Mouse (Mus musculus): ENCODE results near the gene Anks1b. TPM values are rescaled to one million over a fixed set of nuclear protein-coding genes. Genes with fewer than 3 reads are reported as not detected.
"Not testable (repeated sequence)": the region's sequence is repeated elsewhere in the genome, so short reads cannot be mapped to it uniquely, and the experiment has no call there.

The Anks1b gene
- polyA plus RNA-seq, 1 experiment from 2014 or later = 1.9 TPM

GRCm38 (mm10) chr10:90599726-90600531, 726.6 kb downstream of the Anks1b start:
- H3K27ac ChIP-seq = no peak overlapping the region
- 85% methylated on average over 14 of the region's 14 CpGs for WGBS

GRCm38 (mm10) chr10:90607586-90607985, 734.3 kb downstream of the Anks1b start:
- no peak for ATAC-seq (ENCODE audit: insufficient read depth, low FRiP score, low read depth)
- WGBS = 58% methylated on average over 3 of the region's 3 CpGs
- H3K9me3 ChIP-seq = no peaks in the 10 kb centered on the region
- no peaks in the 10 kb centered on the region for H3K27me3 ChIP-seq (replicated peaks)
- H3K4me1 ChIP-seq = no peaks in the 10 kb centered on the region
- no peaks in the 10 kb centered on the region for H3K36me3 ChIP-seq
- no peak overlapping the region for H3K27ac ChIP-seq
- H3K4me2 ChIP-seq = no peak overlapping the region
- no peak overlapping the region for H3K4me3 ChIP-seq (replicated peaks)
- no peak overlapping the region for H3K9ac ChIP-seq

More at GRCm38 (mm10) chr10:90599726-90600531, 726.6 kb downstream of the Anks1b start:
- no peak overlapping the region for H3K4me2 ChIP-seq
- H3K4me1 ChIP-seq = no peaks in the 10 kb centered on the region
- H3K9ac ChIP-seq = no peak overlapping the region
- H3K36me3 ChIP-seq = no peaks in the 10 kb centered on the region
- H3K9me3 ChIP-seq = no peaks in the 10 kb centered on the region
- no peaks in the 10 kb centered on the region for H3K27me3 ChIP-seq (replicated peaks)
- H3K4me3 ChIP-seq (replicated peaks) = no peak overlapping the region
- no peak for ATAC-seq (ENCODE audit: insufficient read depth, low FRiP score, low read depth)

GRCm38 (mm10) chr10:90609437-90609836, 736.1 kb downstream of the Anks1b start:
- Histone ChIP-seq H3K36me3 (no peaks in the 10 kb centered on the region), H3K9me3 (no peaks in the 10 kb centered on the region), H3K9ac (no peak overlapping the region), H3K4me3 (replicated peaks) (no peak overlapping the region), H3K27me3 (replicated peaks) (no peaks in the 10 kb centered on the region), H3K4me1 (no peaks in the 10 kb centered on the region), H3K27ac (no peak overlapping the region), H3K4me2 (no peak overlapping the region)
- no peak for ATAC-seq (ENCODE audit: insufficient read depth, low FRiP score, low read depth)
- WGBS = 81% methylated on average over 7 of the region's 7 CpGs

GRCm38 (mm10) chr10:90613051-90613450, 739.7 kb downstream of the Anks1b start:
- H3K4me3 ChIP-seq (replicated peaks) = no peak overlapping the region
- H3K27ac ChIP-seq = no peak overlapping the region
- ATAC-seq (ENCODE audit: insufficient read depth, low FRiP score, low read depth) = no peak
- H3K4me2 ChIP-seq = no peak overlapping the region
- no peak overlapping the region for H3K9ac ChIP-seq
- H3K4me1 ChIP-seq = no peaks in the 10 kb centered on the region
- 88% methylated on average over 3 of the region's 3 CpGs for WGBS
- no peaks in the 10 kb centered on the region for H3K27me3 ChIP-seq (replicated peaks)
- H3K36me3 ChIP-seq = no peaks in the 10 kb centered on the region
- no peaks in the 10 kb centered on the region for H3K9me3 ChIP-seq

- Histone ChIP-seq H3K9me3 (no peaks in the 10 kb centered on the region), H3K27me3 (replicated peaks) (no peaks in the 10 kb centered on the region), H3K9ac (no peak overlapping the region), H3K4me1 (no peaks in the 10 kb centered on the region), H3K4me2 (no peak overlapping the region), H3K4me3 (replicated peaks) (no peak overlapping the region), H3K27ac (no peak overlapping the region), H3K36me3 (no peaks in the 10 kb centered on the region)
- no peak for ATAC-seq (ENCODE audit: insufficient read depth, low FRiP score, low read depth)
- 65% methylated on average over 2 of the region's 2 CpGs for WGBS
Observed at GRCm38 (mm10) chr10:90615196-90615595, 741.9 kb downstream of the Anks1b start.

GRCm38 (mm10) chr10:90616622-90617021, 743.3 kb downstream of the Anks1b start:
- H3K9ac ChIP-seq = no peak overlapping the region
- H3K4me1 ChIP-seq = no peaks in the 10 kb centered on the region
- no peaks in the 10 kb centered on the region for H3K27me3 ChIP-seq (replicated peaks)
- H3K4me3 ChIP-seq (replicated peaks) = no peak overlapping the region
- ATAC-seq (ENCODE audit: insufficient read depth, low FRiP score, low read depth) = no peak
- 73% methylated on average over 2 of the region's 2 CpGs for WGBS
- H3K36me3 ChIP-seq = no peaks in the 10 kb centered on the region
- H3K9me3 ChIP-seq = no peaks in the 10 kb centered on the region
- H3K4me2 ChIP-seq = no peak overlapping the region
- H3K27ac ChIP-seq = no peak overlapping the region

DNA sequence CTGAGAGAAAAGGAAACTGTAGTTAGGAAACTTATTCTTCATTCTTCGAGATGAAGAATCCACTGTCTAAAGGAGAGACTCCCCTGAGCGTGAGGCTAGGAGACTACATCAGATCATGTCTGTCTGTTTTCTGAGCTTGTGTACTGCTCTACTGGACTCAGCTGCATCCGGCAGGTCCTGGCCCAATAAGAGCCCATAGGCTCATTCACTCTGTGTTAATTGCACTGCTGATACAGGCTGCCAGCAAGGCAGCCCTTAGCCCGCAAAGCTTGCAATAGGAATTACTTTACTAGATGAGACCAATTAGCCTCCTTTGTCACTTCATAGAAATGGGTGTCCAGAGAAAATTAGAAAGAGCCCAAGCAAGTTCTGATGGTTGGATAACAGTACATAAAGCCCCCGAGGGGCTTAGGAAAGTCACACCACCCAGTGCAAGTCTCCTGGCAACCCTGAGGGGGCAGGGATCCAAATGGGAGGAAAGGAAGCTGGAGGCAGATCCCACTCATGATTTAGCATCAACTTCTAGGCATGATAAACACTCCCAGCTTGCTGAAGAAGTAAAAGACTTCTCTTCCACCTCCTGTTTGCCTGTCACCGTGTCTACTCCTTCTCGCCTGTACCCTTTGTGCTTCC, 744.5 kb downstream of the Anks1b start:
- Histone ChIP-seq H3K4me1 (no peaks in the 10 kb centered on the region), H3K4me3 (replicated peaks) (no peak overlapping the region), H3K9me3 (no peaks in the 10 kb centered on the region), H3K36me3 (no peaks in the 10 kb centered on the region), H3K4me2 (no peak overlapping the region), H3K9ac (no peak overlapping the region), H3K27ac (no peak overlapping the region), H3K27me3 (replicated peaks) (no peaks in the 10 kb centered on the region)
- ATAC-seq (ENCODE audit: insufficient read depth, low FRiP score, low read depth) = no peak
- 81% methylated on average over 7 of the region's 7 CpGs for WGBS

DNA sequence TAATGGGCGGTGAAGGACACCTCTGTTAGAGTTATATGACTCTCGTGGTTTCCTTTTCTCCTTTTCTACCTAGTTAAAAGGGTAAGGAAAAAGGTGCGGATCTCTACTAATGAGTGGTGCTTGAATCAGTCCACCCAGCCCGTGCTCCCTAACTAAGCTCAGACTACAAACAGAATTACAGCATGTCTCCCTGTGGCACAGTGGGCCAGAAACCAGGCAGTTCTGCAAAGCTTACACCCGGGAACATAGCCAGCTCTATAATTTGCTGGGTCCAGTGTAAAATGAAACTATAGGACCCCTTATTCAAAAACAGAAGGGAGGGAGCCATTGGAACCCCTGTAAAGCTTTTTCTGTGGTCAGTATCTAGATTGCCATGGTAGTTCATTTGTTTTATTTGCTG, 754.2 kb downstream of the Anks1b start:
- H3K27me3 ChIP-seq (replicated peaks) = no peaks in the 10 kb centered on the region
- no peaks in the 10 kb centered on the region for H3K36me3 ChIP-seq
- no peak overlapping the region for H3K4me3 ChIP-seq (replicated peaks)
- no peak for ATAC-seq (ENCODE audit: insufficient read depth, low FRiP score, low read depth)
- no peaks in the 10 kb centered on the region for H3K4me1 ChIP-seq
- no peak overlapping the region for H3K27ac ChIP-seq
- H3K9me3 ChIP-seq = no peaks in the 10 kb centered on the region
- H3K9ac ChIP-seq = no peak overlapping the region
- WGBS = 80% methylated on average over 5 of the region's 5 CpGs
- no peak overlapping the region for H3K4me2 ChIP-seq

DNA sequence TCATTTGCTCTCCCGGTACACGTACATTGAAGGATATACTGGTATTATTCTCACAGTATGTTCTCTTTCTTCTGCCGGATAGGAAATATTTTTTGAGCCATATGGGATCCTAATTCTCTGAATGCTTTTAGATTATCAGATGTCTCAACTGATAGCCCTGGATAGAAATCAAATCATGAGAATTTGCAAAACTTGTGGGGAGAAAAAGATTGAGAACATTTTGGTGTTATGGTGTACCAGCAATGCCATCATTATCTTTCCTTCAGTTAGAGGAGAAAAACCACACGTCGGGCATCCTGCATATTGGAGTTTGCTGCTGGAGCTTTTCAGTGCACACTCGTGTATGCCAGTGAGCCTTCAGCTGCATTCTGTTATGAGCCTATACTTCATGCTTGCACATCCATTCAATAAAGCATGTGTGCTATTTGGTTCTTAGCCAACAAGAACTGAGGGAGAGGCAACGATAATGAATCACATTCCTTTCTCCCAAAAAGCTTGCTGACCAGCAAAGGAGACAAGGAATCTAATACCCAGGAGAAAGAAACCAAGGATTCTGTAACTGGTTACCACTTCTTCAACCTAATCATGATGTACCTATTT, 756.9 kb downstream of the Anks1b start:
- H3K27ac ChIP-seq = no peak overlapping the region
- no peaks in the 10 kb centered on the region for H3K9me3 ChIP-seq
- H3K4me2 ChIP-seq = no peak overlapping the region
- no peak for ATAC-seq (ENCODE audit: insufficient read depth, low FRiP score, low read depth)
- H3K4me3 ChIP-seq (replicated peaks) = no peak overlapping the region
- no peaks in the 10 kb centered on the region for H3K36me3 ChIP-seq
- H3K27me3 ChIP-seq (replicated peaks) = no peaks in the 10 kb centered on the region
- 70% methylated on average over 7 of the region's 7 CpGs for WGBS
- no peaks in the 10 kb centered on the region for H3K4me1 ChIP-seq
- H3K9ac ChIP-seq = no peak overlapping the region

DNA sequence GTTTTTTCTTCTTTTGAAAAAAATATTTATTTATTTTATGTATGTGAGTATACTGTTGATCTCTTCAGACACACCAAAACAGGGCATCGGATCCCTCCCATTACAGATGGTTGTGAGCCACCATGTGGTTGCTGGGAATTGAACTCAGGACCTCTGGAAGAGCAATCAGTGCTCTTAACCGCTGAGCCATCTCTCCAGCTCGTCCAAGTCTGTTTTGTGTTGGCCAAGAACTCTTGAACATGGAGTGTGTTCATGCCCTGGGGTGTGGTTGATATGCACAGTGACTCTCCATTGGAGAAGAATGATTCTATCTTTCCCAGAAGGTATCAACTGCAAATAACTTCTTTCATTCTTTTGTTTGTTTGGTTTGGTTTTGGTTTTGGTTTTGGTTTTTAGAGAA, 757.5 kb downstream of the Anks1b start:
- WGBS = 73% methylated on average over 3 of the region's 3 CpGs
- H3K4me2 ChIP-seq; H3K9me3 ChIP-seq; H3K36me3 ChIP-seq; H3K9ac ChIP-seq; H3K4me3 ChIP-seq (replicated peaks); H3K27me3 ChIP-seq (replicated peaks); H3K4me1 ChIP-seq; H3K27ac ChIP-seq; ATAC-seq (ENCODE audit: insufficient read depth, low FRiP score, low read depth): not testable (repeated sequence)

DNA sequence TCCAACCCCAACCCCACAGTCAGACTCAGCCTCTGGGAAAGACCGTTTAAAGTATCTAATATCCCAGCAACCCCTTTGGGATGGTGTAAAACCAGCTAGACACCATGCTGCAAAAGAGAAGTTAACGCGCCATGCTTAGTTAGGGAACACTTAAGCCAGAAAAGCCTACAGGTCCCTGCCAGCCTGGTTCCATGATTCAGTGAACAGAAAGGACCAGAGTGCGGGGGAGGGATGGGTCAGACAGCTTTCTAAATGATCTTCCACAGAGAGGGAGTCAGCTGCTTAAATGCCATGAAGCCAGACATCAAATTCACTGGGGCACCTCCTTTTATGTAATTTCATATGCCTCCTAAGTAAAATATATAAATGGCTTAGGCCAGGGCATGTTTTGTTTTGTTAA, 764.0 kb downstream of the Anks1b start:
- Histone ChIP-seq H3K4me1 (no peaks in the 10 kb centered on the region), H3K9me3 (no peaks in the 10 kb centered on the region), H3K4me2 (no peak overlapping the region), H3K36me3 (no peaks in the 10 kb centered on the region), H3K9ac (no peak overlapping the region), H3K27me3 (replicated peaks) (no peaks in the 10 kb centered on the region), H3K4me3 (replicated peaks) (no peak overlapping the region), H3K27ac (no peak overlapping the region)
- ATAC-seq (ENCODE audit: insufficient read depth, low FRiP score, low read depth) = no peak
- 73% methylated on average over 4 of the region's 4 CpGs for WGBS

- H3K27me3 ChIP-seq (replicated peaks) = no peaks in the 10 kb centered on the region
- no peak overlapping the region for H3K27ac ChIP-seq
- H3K4me1 ChIP-seq = no peaks in the 10 kb centered on the region
- ATAC-seq (ENCODE audit: insufficient read depth, low FRiP score, low read depth) = no peak
- H3K36me3 ChIP-seq = no peaks in the 10 kb centered on the region
- H3K9ac ChIP-seq = no peak overlapping the region
- 72% methylated on average over 2 of the region's 2 CpGs for WGBS
- no peak overlapping the region for H3K4me2 ChIP-seq
- no peaks in the 10 kb centered on the region for H3K9me3 ChIP-seq
- no peak overlapping the region for H3K4me3 ChIP-seq (replicated peaks)
Observed at GRCm38 (mm10) chr10:90649681-90650080, 776.4 kb downstream of the Anks1b start.

Measured in stomach, embryonic 15.5 days (tissue).